Mouse (Mus musculus): ENCODE measurements around the gene Igfbp2. TPM values are rescaled to one million over a fixed set of nuclear protein-coding genes. Genes with fewer than 3 reads are reported as not detected.

Gene Igfbp2
- polyA plus RNA-seq, 1 experiment from 2014 or later = 5.2 TPM

- Histone ChIP-seq H3K27me3 (no peaks in the 10 kb centered on the region), H3K27ac (no peak overlapping the region), H3K9ac (no peak overlapping the region), H3K4me2 (no peak overlapping the region), H3K4me1 (replicated peaks) (no peaks in the 10 kb centered on the region), H3K4me3 (replicated peaks) (no peak overlapping the region), H3K9me3 (replicated peaks) (no peaks in the 10 kb centered on the region), H3K36me3 (no peaks in the 10 kb centered on the region)
- no peak for DNase-seq
- 59% methylated on average over 2 of the region's 2 CpGs for WGBS (ENCODE audit: insufficient replicate concordance)
- ATAC-seq (ENCODE audit: low read depth) = no peak
Measured at GRCm38 (mm10) chr1:72798441-72798840, 25.9 kb upstream of the Igfbp2 start.

- Histone ChIP-seq H3K27me3 (no peaks in the 10 kb centered on the region), H3K9me3 (replicated peaks) (no peaks in the 10 kb centered on the region), H3K27ac (no peak overlapping the region), H3K4me2 (no peak overlapping the region), H3K4me3 (replicated peaks) (no peak overlapping the region), H3K9ac (no peak overlapping the region), H3K4me1 (replicated peaks) (no peaks in the 10 kb centered on the region), H3K36me3 (no peaks in the 10 kb centered on the region)
- DNase-seq = no peak
- ATAC-seq (ENCODE audit: low read depth) = no peak
- WGBS (ENCODE audit: insufficient replicate concordance) = 66% methylated on average over 4 of the region's 4 CpGs
Measured at GRCm38 (mm10) chr1:72804031-72804430, 20.3 kb upstream of the Igfbp2 start.

GRCm38 (mm10) chr1:72805037-72805436 lies 19.3 kb upstream of the Igfbp2 start:
- no peak for DNase-seq
- Histone ChIP-seq H3K9me3 (replicated peaks) (no peaks in the 10 kb centered on the region), H3K4me2 (no peak overlapping the region), H3K4me3 (replicated peaks) (no peak overlapping the region), H3K9ac (no peak overlapping the region), H3K4me1 (replicated peaks) (no peaks in the 10 kb centered on the region), H3K36me3 (no peaks in the 10 kb centered on the region), H3K27me3 (no peaks in the 10 kb centered on the region), H3K27ac (no peak overlapping the region)
- no peak for ATAC-seq (ENCODE audit: low read depth)
- 21% methylated on average over 8 of the region's 8 CpGs for WGBS (ENCODE audit: insufficient replicate concordance)

- no peak for ATAC-seq (ENCODE audit: low read depth)
- DNase-seq = no peak
- H3K9me3 ChIP-seq (replicated peaks) = no peaks in the 10 kb centered on the region
- no peak overlapping the region for H3K9ac ChIP-seq
- H3K27me3 ChIP-seq = no peaks in the 10 kb centered on the region
- no peak overlapping the region for H3K4me2 ChIP-seq
- no peaks in the 10 kb centered on the region for H3K4me1 ChIP-seq (replicated peaks)
- H3K27ac ChIP-seq = no peak overlapping the region
- WGBS (ENCODE audit: insufficient replicate concordance) = 25% methylated on average over 4 of the region's 4 CpGs
- H3K4me3 ChIP-seq (replicated peaks) = no peak overlapping the region
- H3K36me3 ChIP-seq = no peaks in the 10 kb centered on the region
Measured at GRCm38 (mm10) chr1:72805476-72806043, 18.7 kb upstream of the Igfbp2 start.

- Histone ChIP-seq H3K4me2 (no peak overlapping the region), H3K4me3 (replicated peaks) (no peak overlapping the region), H3K27me3 (no peaks in the 10 kb centered on the region), H3K36me3 (no peaks in the 10 kb centered on the region), H3K27ac (no peak overlapping the region), H3K4me1 (replicated peaks) (no peaks in the 10 kb centered on the region), H3K9me3 (replicated peaks) (no peaks in the 10 kb centered on the region), H3K9ac (no peak overlapping the region)
- ATAC-seq (ENCODE audit: low read depth) (no peak), DNase-seq (no peak)
- WGBS (ENCODE audit: insufficient replicate concordance) = 42% methylated on average over 11 of the region's 11 CpGs
Measured at GRCm38 (mm10) chr1:72806044-72806584, 18.2 kb upstream of the Igfbp2 start.

- Histone ChIP-seq H3K27ac (no peak overlapping the region), H3K9ac (no peak overlapping the region), H3K27me3 (no peaks in the 10 kb centered on the region), H3K36me3 (no peaks in the 10 kb centered on the region), H3K4me2 (no peak overlapping the region), H3K4me3 (replicated peaks) (no peak overlapping the region), H3K4me1 (replicated peaks) (no peaks in the 10 kb centered on the region), H3K9me3 (replicated peaks) (no peaks in the 10 kb centered on the region)
- 70% methylated on average over 7 of the region's 7 CpGs for WGBS (ENCODE audit: insufficient replicate concordance)
- ATAC-seq (ENCODE audit: low read depth) (no peak), DNase-seq (no peak)
Measured at GRCm38 (mm10) chr1:72809304-72809703, 15.0 kb upstream of the Igfbp2 start.

- Histone ChIP-seq H3K4me1 (replicated peaks) (no peaks in the 10 kb centered on the region), H3K4me3 (replicated peaks) (no peak overlapping the region), H3K27me3 (no peaks in the 10 kb centered on the region), H3K4me2 (no peak overlapping the region), H3K36me3 (no peaks in the 10 kb centered on the region), H3K9ac (no peak overlapping the region), H3K9me3 (replicated peaks) (no peaks in the 10 kb centered on the region), H3K27ac (no peak overlapping the region)
- 76% methylated on average over 7 of the region's 7 CpGs for WGBS (ENCODE audit: insufficient replicate concordance)
- no peak for ATAC-seq (ENCODE audit: low read depth)
- no peak for DNase-seq
Measured at GRCm38 (mm10) chr1:72809951-72810675, 14.2 kb upstream of the Igfbp2 start.

- no peak overlapping the region for H3K27ac ChIP-seq
Measured at GRCm38 (mm10) chr1:72811061-72811460, 13.2 kb upstream of the Igfbp2 start.

GRCm38 (mm10) chr1:72813089-72813638 lies 11.1 kb upstream of the Igfbp2 start:
- Histone ChIP-seq H3K9ac (no peak overlapping the region), H3K4me2 (no peak overlapping the region), H3K4me1 (replicated peaks) (no peaks in the 10 kb centered on the region), H3K27me3 (no peaks in the 10 kb centered on the region), H3K27ac (no peak overlapping the region), H3K36me3 (no peaks in the 10 kb centered on the region), H3K4me3 (replicated peaks) (no peak overlapping the region), H3K9me3 (replicated peaks) (no peaks in the 10 kb centered on the region)
- WGBS (ENCODE audit: insufficient replicate concordance) = 51% methylated on average over 5 of the region's 5 CpGs
- DNase-seq (no peak), ATAC-seq (ENCODE audit: low read depth) (no peak)

More at GRCm38 (mm10) chr1:72811061-72811460, 13.2 kb upstream of the Igfbp2 start:
- Histone ChIP-seq H3K27me3 (no peaks in the 10 kb centered on the region), H3K4me2 (no peak overlapping the region), H3K36me3 (no peaks in the 10 kb centered on the region), H3K9ac (no peak overlapping the region), H3K9me3 (replicated peaks) (no peaks in the 10 kb centered on the region), H3K4me1 (replicated peaks) (no peaks in the 10 kb centered on the region), H3K4me3 (replicated peaks) (no peak overlapping the region)
- WGBS (ENCODE audit: insufficient replicate concordance) = 61% methylated on average over 3 of the region's 3 CpGs
- ATAC-seq (ENCODE audit: low read depth) (no peak), DNase-seq (no peak)

- DNase-seq = no peak
- Histone ChIP-seq H3K27me3 (no peaks in the 10 kb centered on the region), H3K9ac (no peak overlapping the region), H3K4me3 (replicated peaks) (no peak overlapping the region), H3K4me1 (replicated peaks) (no peaks in the 10 kb centered on the region), H3K27ac (no peak overlapping the region), H3K4me2 (no peak overlapping the region), H3K9me3 (replicated peaks) (no peaks in the 10 kb centered on the region), H3K36me3 (no peaks in the 10 kb centered on the region)
- 17% methylated on average over 6 of the region's 6 CpGs for WGBS (ENCODE audit: insufficient replicate concordance)
- ATAC-seq (ENCODE audit: low read depth) = no peak
Measured at GRCm38 (mm10) chr1:72813639-72814403, 10.5 kb upstream of the Igfbp2 start.

GRCm38 (mm10) chr1:72815184-72815583 lies 9.1 kb upstream of the Igfbp2 start:
- DNase-seq = no peak
- ATAC-seq (ENCODE audit: low read depth) = no peak
- no peaks in the 10 kb centered on the region for H3K36me3 ChIP-seq

More at GRCm38 (mm10) chr1:72815184-72815583, 9.1 kb upstream of the Igfbp2 start:
- WGBS (ENCODE audit: insufficient replicate concordance) = 59% methylated on average over 5 of the region's 5 CpGs
- H3K9ac ChIP-seq = no peak overlapping the region
- no peaks in the 10 kb centered on the region for H3K9me3 ChIP-seq (replicated peaks)
- H3K4me3 ChIP-seq (replicated peaks) = no peak overlapping the region
- no peak overlapping the region for H3K27ac ChIP-seq
- H3K27me3 ChIP-seq = no peaks in the 10 kb centered on the region
- H3K4me1 ChIP-seq (replicated peaks) = no peaks in the 10 kb centered on the region
- H3K4me2 ChIP-seq = no peak overlapping the region

Measured in liver, embryonic 13.5 days (tissue).